Mouse (Mus musculus) embryo, embryonic 11 days (tissue): ENCODE measurements around the gene Acad9.

Experiments used
- DNase-seq: peaks from one replicate; pipeline ENCODE4 v3.0.0-alpha.2; 2015

The Acad9 gene

GRCm38 (mm10) chr3:36065843-36066651, at the start of gene Acad9:
Acad9 (plus strand) TSS chr3:36065979.
- DNase-seq = peak; percentile 98

GRCm38 (mm10) chr3:36025732-36026131, 40.0 kb upstream of the Acad9 start:
- no peak for DNase-seq

- DNase-seq = no peak
Measured at GRCm38 (mm10) chr3:36029993-36030392, 35.8 kb upstream of the Acad9 start.

GRCm38 (mm10) chr3:36031740-36032510, 33.9 kb upstream of the Acad9 start:
- DNase-seq = no peak

- no peak for DNase-seq
Measured at GRCm38 (mm10) chr3:36044520-36044919, 21.3 kb upstream of the Acad9 start.

- DNase-seq = no peak
Measured at GRCm38 (mm10) chr3:36045086-36045485, 20.7 kb upstream of the Acad9 start.

GRCm38 (mm10) chr3:36049106-36049505, 16.7 kb upstream of the Acad9 start:
- DNase-seq = no peak

- DNase-seq = no peak
Measured at GRCm38 (mm10) chr3:36053447-36053846, 12.3 kb upstream of the Acad9 start, which contains the start of gene Ccdc144b. Ccdc144b (minus strand) TSS chr3:36053547.

GRCm38 (mm10) chr3:36060096-36060850, 5.5 kb upstream of the Acad9 start:
- peak; percentile 82 for DNase-seq

- no peak for DNase-seq
Measured at GRCm38 (mm10) chr3:36064592-36065061, 1.2 kb upstream of the Acad9 start.

- DNase-seq = no peak
Measured at GRCm38 (mm10) chr3:36065166-36065565, 613 bp upstream of the Acad9 start.

GRCm38 (mm10) chr3:36067731-36068130, 2.0 kb downstream of the Acad9 start:
- no peak for DNase-seq

- no peak for DNase-seq
Measured at GRCm38 (mm10) chr3:36070436-36070835, 4.7 kb downstream of the Acad9 start.

- no peak for DNase-seq
Measured at GRCm38 (mm10) chr3:36071047-36071446, 5.3 kb downstream of the Acad9 start.

- DNase-seq = no peak
Measured at GRCm38 (mm10) chr3:36074231-36074630, 8.5 kb downstream of the Acad9 start.

- DNase-seq = no peak
Measured at GRCm38 (mm10) chr3:36075466-36075865, 9.7 kb downstream of the Acad9 start.

- no peak for DNase-seq
Measured at GRCm38 (mm10) chr3:36077386-36077785, 11.6 kb downstream of the Acad9 start.

GRCm38 (mm10) chr3:36079886-36080285, 14.1 kb downstream of the Acad9 start:
- no peak for DNase-seq

- no peak for DNase-seq
Measured at GRCm38 (mm10) chr3:36080741-36081140, 15.0 kb downstream of the Acad9 start.

- no peak for DNase-seq
Measured at GRCm38 (mm10) chr3:36082843-36083242, 17.1 kb downstream of the Acad9 start.

- no peak for DNase-seq
Measured at GRCm38 (mm10) chr3:36083381-36083780, 17.6 kb downstream of the Acad9 start.

- no peak for DNase-seq
Measured at GRCm38 (mm10) chr3:36085394-36085793, 19.6 kb downstream of the Acad9 start.

- no peak for DNase-seq
Measured at GRCm38 (mm10) chr3:36087591-36087990, 21.8 kb downstream of the Acad9 start.
